Mouse (Mus musculus) adrenal gland, postnatal 36 days (tissue): ENCODE results near the gene Itpr1. TPM values are rescaled to one million over a fixed set of nuclear protein-coding genes. Genes with fewer than 3 reads are reported as not detected.

Experiments
- DNase-seq, 2 experiments: peaks; one replicate each; pipeline ENCODE4 v3.0.0; 2021; ENCODE audit warnings: mixed read lengths in 1 of 2
- total RNA-seq, 2 experiments: library from RNA; stranded (reverse); gene quantifications; 2 replicates each; pipeline ENCODE4 v1.2.3; 2021

Gene Itpr1
- total RNA-seq, 2 experiments from 2014 or later, result 124 to 167 TPM

DNA sequence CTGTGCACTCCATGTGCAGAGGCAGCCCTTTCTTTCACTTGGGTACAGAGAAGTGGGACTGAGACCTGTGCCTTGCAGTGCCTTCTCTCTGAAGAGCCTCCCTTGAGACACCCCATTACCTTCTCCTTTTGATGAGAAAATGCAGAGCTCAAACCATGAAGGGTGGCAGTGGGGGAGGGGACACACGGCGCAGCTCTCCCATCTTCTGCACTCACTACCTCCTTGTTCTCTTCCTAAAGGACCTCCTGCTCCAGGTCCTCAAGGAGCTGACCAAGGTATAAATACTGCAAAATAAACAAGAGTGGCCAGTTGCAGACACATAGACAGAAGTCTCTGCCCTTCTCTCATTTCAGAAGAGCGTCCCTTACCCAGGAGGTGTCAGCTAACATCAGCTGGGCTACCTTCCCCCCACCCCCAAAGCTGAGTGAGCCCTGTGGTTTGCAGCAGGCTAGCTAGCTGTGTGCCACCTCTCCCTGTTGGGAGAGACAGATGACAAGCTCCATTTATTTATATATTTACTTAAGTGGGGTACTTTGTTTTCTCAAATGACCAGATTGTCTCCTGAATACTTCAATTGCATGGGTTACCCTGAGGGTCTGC, 255.4 kb downstream of the Itpr1 start:
- DNase-seq, result no peak

- no peak for DNase-seq
These were observed 259.0 kb downstream of the Itpr1 start for GRCm38 (mm10) chr6:108471878-108472277.

GRCm38 (mm10) chr6:108472748-108473147, 259.9 kb downstream of the Itpr1 start:
- no peak for DNase-seq

GRCm38 (mm10) chr6:108476797-108477235, 263.9 kb downstream of the Itpr1 start:
- peak; percentile 91 to 94 for DNase-seq

GRCm38 (mm10) chr6:108477602-108478001, 264.7 kb downstream of the Itpr1 start:
- DNase-seq, result no peak

GRCm38 (mm10) chr6:108481190-108481589, 268.3 kb downstream of the Itpr1 start:
- DNase-seq, result no peak

DNA sequence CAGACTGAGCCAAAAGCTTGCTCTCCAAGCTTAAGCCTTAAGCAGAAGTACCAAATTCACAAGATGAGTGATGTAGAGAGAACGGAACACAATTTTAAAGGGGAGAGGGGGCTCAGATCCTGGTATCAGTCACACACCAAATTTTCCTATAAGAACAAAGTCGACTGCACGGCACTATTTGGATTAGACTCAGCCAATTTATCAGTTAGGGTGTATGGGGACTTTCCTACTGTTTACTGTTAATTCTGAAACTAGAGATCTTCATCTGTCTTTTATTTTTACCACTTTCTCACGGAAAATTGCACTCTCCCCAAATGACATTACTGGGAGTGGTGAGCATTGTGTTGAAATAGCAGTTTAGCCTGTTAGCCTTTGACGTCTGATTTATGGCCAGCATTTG, 269.6 kb downstream of the Itpr1 start:
- no peak for DNase-seq

- DNase-seq, result no peak
These were observed 273.5 kb downstream of the Itpr1 start for GRCm38 (mm10) chr6:108486212-108486992.

DNA sequence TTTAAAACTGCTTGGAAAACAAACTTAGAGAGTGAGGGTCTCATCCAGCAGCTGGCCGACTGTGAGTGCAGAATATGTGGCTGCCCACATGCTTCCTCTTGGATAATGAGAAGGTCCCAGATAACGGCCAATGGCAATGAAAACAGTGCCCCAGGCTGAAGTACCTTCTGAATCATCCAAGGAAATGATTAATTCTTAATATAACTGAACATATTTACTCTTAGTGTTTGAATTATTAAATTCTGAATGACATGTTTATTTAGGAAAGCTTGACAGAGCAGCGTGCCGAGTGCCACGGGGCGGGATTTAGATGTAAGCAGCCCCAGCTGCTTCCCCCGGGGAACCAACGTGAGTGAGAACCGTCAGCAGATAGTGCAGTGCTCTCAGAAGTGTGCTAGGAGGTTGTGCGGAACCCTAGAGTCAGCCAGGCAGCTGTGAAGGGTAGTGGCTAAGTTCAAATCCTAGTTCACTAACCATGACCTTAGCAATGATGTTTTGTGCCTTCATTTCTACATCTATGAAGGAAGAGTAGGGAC, 274.5 kb downstream of the Itpr1 start:
- DNase-seq, result no peak

GRCm38 (mm10) chr6:108488250-108488649, 275.4 kb downstream of the Itpr1 start:
- no peak for DNase-seq

- peak in 1 of 2 experiments; percentile 24 for DNase-seq
These were observed 279.1 kb downstream of the Itpr1 start for GRCm38 (mm10) chr6:108491969-108492368.

GRCm38 (mm10) chr6:108493753-108494152, 280.9 kb downstream of the Itpr1 start:
- no peak for DNase-seq

DNA sequence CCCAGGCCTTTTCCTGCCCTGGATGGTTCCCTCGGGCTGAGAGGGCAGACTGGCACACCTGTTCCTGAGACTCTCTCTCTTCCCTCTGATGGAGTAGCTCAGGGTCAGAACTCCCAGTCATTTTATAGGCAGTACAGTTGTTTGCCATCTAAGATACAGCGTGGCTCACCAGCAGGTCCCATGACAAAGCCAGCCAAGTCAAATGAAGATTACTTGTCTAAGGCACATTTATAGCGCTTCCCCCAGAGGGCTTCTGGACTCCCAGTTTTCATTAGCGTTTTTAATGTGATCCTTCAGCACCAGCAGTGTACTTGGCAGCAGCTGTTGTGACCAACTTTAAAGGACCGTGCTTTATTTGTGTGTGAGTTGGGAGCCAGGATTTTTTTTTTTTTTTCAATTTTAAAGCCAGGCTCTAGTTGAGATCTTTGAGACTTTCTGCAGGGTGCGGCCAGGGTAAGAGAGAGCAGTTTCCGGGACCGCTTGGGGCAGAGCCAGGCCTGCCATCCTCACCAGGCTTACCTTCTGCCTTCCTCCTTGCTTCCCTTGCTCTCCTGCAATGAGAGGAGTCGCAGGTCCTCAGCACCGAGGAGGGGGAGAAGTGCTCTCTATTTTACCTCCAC, 281.4 kb downstream of the Itpr1 start:
- no peak for DNase-seq

DNA sequence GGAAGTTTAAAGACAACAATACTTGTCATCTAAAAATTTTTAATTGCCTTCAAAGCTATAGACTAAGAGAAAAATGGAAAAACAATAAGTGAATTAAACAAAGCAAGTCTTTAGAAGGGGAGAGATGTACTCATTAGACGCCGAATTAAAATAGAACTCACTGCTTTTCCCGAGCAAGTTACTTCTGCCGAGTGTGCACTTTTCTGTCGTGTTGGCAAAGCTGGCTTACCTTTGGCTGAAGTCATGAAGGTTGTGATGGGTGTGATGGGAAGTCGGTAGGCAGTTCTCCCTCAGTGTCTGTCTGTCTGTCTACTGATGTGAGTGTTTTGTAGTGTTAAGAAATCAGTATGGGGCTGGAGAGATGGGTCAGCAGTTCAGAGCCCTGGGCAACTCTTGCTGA, 282.1 kb downstream of the Itpr1 start:
- DNase-seq, result no peak

DNA sequence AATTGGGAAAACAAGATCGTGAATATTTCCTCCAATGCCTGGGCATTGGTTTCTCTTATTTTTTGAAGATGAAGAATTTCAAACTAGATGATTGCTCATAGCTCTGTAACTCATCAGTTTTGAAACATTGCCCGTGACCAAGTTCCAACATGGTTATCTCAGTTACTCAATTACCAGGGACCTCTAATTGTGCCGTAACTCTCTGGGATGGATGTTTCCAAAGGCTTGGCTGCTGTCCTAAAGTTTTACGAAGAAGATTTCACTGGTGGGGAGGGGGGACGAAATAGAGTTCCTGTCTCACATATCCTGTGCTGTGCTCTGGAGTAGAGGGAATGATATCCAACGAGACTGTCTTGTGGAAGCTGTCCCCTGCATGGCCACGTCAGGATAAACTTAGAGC, 285.2 kb downstream of the Itpr1 start:
- no peak for DNase-seq

GRCm38 (mm10) chr6:108503651-108504050, 290.8 kb downstream of the Itpr1 start:
- no peak for DNase-seq

GRCm38 (mm10) chr6:108504717-108505116, 291.8 kb downstream of the Itpr1 start:
- DNase-seq, result no peak

DNA sequence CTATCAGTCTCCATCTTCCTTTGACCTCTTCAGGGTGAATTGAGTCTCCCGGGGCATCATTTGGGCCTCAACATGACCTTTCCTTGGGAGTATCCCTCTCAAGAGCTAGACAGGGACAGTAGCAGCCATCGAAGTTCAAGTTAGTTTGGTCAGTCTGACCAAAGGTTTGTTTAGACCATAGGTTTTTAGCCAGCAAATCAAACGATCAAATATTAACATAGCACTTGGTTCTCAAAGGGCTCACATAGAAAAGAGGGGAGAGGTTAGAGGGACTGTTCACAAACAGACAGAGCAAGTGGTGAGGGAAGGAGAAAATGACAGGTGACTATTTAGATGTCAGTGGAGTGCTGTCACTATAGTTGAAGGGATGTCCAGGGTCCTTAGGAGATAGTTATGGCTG, 293.3 kb downstream of the Itpr1 start:
- DNase-seq, result no peak

- no peak for DNase-seq
These were observed 294.4 kb downstream of the Itpr1 start for GRCm38 (mm10) chr6:108507337-108507736.

GRCm38 (mm10) chr6:108509320-108509719, 296.4 kb downstream of the Itpr1 start:
- no peak for DNase-seq

GRCm38 (mm10) chr6:108510101-108510500, 297.2 kb downstream of the Itpr1 start:
- DNase-seq, result peak; percentile 39 to 59

GRCm38 (mm10) chr6:108512097-108512496, 299.2 kb downstream of the Itpr1 start:
- DNase-seq, result no peak

GRCm38 (mm10) chr6:108512994-108513393, 300.1 kb downstream of the Itpr1 start:
- no peak for DNase-seq
